Mouse (Mus musculus) lung, adult 2 months (tissue): ENCODE data around the gene Ppp2r3a.

Experiments used
- CTCF ChIP-seq: fragments of 200-500 bp; IDR thresholded peaks from 2 replicates; pipeline ENCODE4 v1.5.1; 2011; ENCODE audit warnings: mild to moderate bottlenecking, low read length, control low read depth; ENCODE audit not compliant: insufficient read depth
- POLR2A ChIP-seq: fragments of 200-500 bp; IDR thresholded peaks from 2 replicates; pipeline ENCODE4 v1.6.1; 2011; ENCODE audit warnings: low read depth, mild to moderate bottlenecking, control low read depth, low read length, borderline replicate concordance; ENCODE audit errors: extremely low read depth

GRCm38 (mm10) chr9:101280211-101280610 is 28.6 kb upstream of the Ppp2r3a start:
- no peak for TF ChIP-seq POLR2A
- no peak for TF ChIP-seq CTCF
